Mouse (Mus musculus) embryonic facial prominence, embryonic 15.5 days (tissue): ENCODE measurements around the gene Vmn1r80. TPM values are rescaled to one million over a fixed set of nuclear protein-coding genes. Genes with fewer than 3 reads are reported as not detected.
"Not testable (repeated sequence)": the region's sequence is repeated elsewhere in the genome, so short reads cannot be mapped to it uniquely, and the experiment has no call there.

Experiments used
- ATAC-seq: fragments of 200-750 bp; cut with Nextera tagmentation; 2 replicates; pipeline ENCODE4 v1.8.0; 2017; ENCODE audit warnings: low read depth, moderate TSS enrichment; ENCODE audit not compliant: insufficient number of reproducible peaks, low FRiP score, low TSS enrichment
- H3K27ac ChIP-seq: fragments of 300-500 bp; sonication (generic); replicated peaks from 2 replicates; pipeline ENCODE4 v1.5.1; 2015; ENCODE audit warnings: mild to moderate bottlenecking, inconsistent platforms
- H3K27me3 ChIP-seq: fragments of 300-500 bp; sonication (generic); 2 replicates; pipeline ENCODE4 v1.6.1; 2015; ENCODE audit warnings: inconsistent platforms
- H3K36me3 ChIP-seq: fragments of 300-500 bp; sonication (generic); 2 replicates; pipeline ENCODE4 v1.6.1; 2015; ENCODE audit warnings: mild to moderate bottlenecking, inconsistent platforms
- H3K4me1 ChIP-seq: fragments of 300-500 bp; sonication (generic); 2 replicates; pipeline ENCODE4 v1.6.1; 2015; ENCODE audit warnings: inconsistent platforms
- H3K4me2 ChIP-seq: fragments of 300-500 bp; sonication (generic); replicated peaks from 2 replicates; pipeline ENCODE4 v1.6.1; 2015; ENCODE audit warnings: mild to moderate bottlenecking, inconsistent platforms
- H3K4me3 ChIP-seq: fragments of 300-500 bp; sonication (generic); replicated peaks from 2 replicates; pipeline ENCODE4 v1.5.1; 2015; ENCODE audit warnings: mild to moderate bottlenecking, inconsistent platforms
- H3K9ac ChIP-seq: fragments of 300-500 bp; sonication (generic); 2 replicates; pipeline ENCODE4 v1.6.1; 2015; ENCODE audit warnings: inconsistent platforms
- H3K9me3 ChIP-seq: fragments of 300-500 bp; sonication (generic); replicated peaks from 2 replicates; pipeline ENCODE4 v1.6.1; 2016; ENCODE audit warnings: inconsistent platforms
- WGBS: fragments of 180-500 bp; shearing (Covaris S2); methylation state at CpG from one replicate; pipeline ENCODE4 v1.1.7; 2015; 5-methylcytosine and 5-hydroxymethylcytosine counted together
- polyA plus RNA-seq: library from polyadenylated mRNA; unstranded; fragments of >200 nt; fragmentation: Nextera tagmentation; extraction: Ambion mirVana; gene quantifications from 2 replicates; pipeline ENCODE4 v1.2.1, GENCODE M21; 2015

Gene Vmn1r80
- not detected in 2 replicates for polyA plus RNA-seq

- no peaks in the 10 kb centered on the region for H3K27me3 ChIP-seq
- H3K27ac ChIP-seq, result no peak within 1 kb of the TSS
- H3K9me3 ChIP-seq, result no peaks in the 10 kb centered on the region
- 80% methylated on average over 1 of the region's 1 CpGs for WGBS
- H3K36me3 ChIP-seq, result no peaks in the 10 kb centered on the region
- no peak within 1 kb of the TSS for H3K4me2 ChIP-seq
- H3K9ac ChIP-seq, result no peak within 1 kb of the TSS
- H3K4me1 ChIP-seq, result no peaks in the 10 kb centered on the region
- no peak for ATAC-seq
- H3K4me3 ChIP-seq, result no peak within 1 kb of the TSS
Observed at GRCm38 (mm10) chr7:12188986-12189385, at the start of gene Vmn1r80. Gene Vmn1r80, plus strand, starts transcription at chr7:12189286.

DNA sequence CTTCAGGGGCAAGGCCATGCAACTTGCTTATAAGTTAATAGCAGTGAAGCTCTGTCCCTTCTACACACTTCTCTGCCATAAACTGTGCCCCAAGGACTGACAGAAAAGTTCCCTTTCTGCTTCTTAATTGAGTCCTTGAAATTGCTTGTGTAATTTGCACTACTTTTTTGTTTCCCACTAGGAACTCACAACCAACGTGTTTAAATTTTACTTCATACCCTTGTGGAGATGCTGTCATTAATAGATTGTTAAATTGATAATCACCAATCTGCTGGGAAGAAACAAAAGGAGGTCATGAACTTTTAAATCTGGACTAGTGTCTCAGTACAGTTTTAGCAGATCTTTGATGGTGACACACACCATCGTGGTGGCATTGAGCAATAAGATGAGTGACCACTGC is 39.1 kb upstream of the Vmn1r80 start, which contains the start of gene Vmn1r78:
Vmn1r78 (plus strand) TSS at position 301 of the 400 bp plus-strand sequence.
- no peaks in the 10 kb centered on the region for H3K4me1 ChIP-seq
- no peak within 1 kb of the TSS for H3K4me2 ChIP-seq
- WGBS, result 57% methylated on average over 2 of the region's 2 CpGs
- H3K4me3 ChIP-seq, result no peak within 1 kb of the TSS
- no peak for ATAC-seq
- no peaks in the 10 kb centered on the region for H3K27me3 ChIP-seq
- H3K9me3 ChIP-seq, result no peaks in the 10 kb centered on the region
- no peak within 1 kb of the TSS for H3K9ac ChIP-seq
- no peak within 1 kb of the TSS for H3K27ac ChIP-seq
- no peaks in the 10 kb centered on the region for H3K36me3 ChIP-seq

GRCm38 (mm10) chr7:12156463-12156862 is 32.6 kb upstream of the Vmn1r80 start:
- 70% methylated on average over 1 of the region's 1 CpGs for WGBS
- H3K27ac ChIP-seq, result not testable (repeated sequence)

DNA sequence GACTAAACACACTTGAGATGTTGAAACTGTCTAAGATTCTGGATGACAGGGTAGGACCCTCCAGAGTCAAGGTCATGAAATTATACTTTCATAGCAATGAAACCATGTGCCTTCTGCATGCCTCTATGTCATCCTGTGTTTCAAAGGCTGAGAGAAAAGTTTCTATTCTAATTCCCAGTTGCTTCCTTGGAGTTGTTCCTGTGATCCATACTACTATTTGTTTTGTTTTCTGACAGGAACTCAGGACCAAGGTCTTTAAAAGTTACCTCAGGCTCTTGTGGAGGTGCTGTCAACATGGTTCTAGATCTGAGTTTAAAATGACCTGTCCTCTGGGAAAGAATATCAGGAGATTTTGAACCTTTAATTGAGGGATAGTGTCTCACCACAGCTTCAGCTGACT is 18.1 kb upstream of the Vmn1r80 start, which contains the start of gene Vmn1r79:
Vmn1r79 (plus strand) TSS at position 301 of the 400 bp plus-strand sequence.
- not testable (repeated sequence) for H3K9ac ChIP-seq, H3K36me3 ChIP-seq, H3K4me1 ChIP-seq, H3K27ac ChIP-seq, H3K4me2 ChIP-seq, H3K9me3 ChIP-seq, ATAC-seq, H3K27me3 ChIP-seq, H3K4me3 ChIP-seq

More at GRCm38 (mm10) chr7:12156463-12156862, 32.6 kb upstream of the Vmn1r80 start:
- not testable (repeated sequence) for H3K4me3 ChIP-seq, H3K4me1 ChIP-seq, H3K9ac ChIP-seq, H3K9me3 ChIP-seq, ATAC-seq, H3K27me3 ChIP-seq, H3K4me2 ChIP-seq, H3K36me3 ChIP-seq

GRCm38 (mm10) chr7:12172926-12173325 is 16.2 kb upstream of the Vmn1r80 start:
- H3K4me2 ChIP-seq, H3K27ac ChIP-seq, ATAC-seq, H3K4me3 ChIP-seq, H3K4me1 ChIP-seq, H3K27me3 ChIP-seq, H3K9me3 ChIP-seq, H3K9ac ChIP-seq, H3K36me3 ChIP-seq: not testable (repeated sequence)
- WGBS, result 58% methylated on average over 2 of the region's 2 CpGs

DNA sequence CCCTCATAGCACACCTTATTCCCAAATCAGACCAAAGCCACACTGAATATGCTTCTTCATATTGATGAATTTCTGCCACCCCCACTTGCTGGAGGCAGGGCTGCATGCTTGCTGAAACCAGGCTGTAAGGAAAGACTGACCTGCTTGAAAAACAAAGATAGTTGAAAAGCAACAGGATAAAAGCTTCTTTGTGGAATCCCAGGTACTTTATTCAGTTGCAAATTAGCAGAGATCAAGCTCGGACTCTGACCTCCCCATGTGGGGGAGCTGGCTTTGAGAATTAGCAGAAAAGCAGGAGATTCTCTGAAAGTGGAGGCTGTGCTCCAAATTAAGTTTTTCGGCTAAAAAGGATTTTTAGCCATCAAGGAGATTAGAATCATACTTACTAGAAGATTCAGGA is 15.1 kb downstream of the Vmn1r80 start:
- 63% methylated on average over 2 of the region's 2 CpGs for WGBS

More for the DNA sequence above, 15.1 kb downstream of the Vmn1r80 start:
- Histone ChIP-seq H3K4me3 (no peak overlapping the region), H3K4me2 (no peak overlapping the region), H3K36me3 (no peaks in the 10 kb centered on the region), H3K9ac (no peak overlapping the region), H3K27ac (no peak overlapping the region), H3K4me1 (no peaks in the 10 kb centered on the region), H3K27me3 (no peaks in the 10 kb centered on the region), H3K9me3 (peaks cover 4% of the 10 kb centered on the region; the same call in 1 of the 2 replicates)
- ATAC-seq, result no peak

Other genes with a start within 250 kb of the Vmn1r80 start
- not detected in 2 replicates for gene Vmn1r77, start 152.5 kb upstream of the Vmn1r80 start, polyA plus RNA-seq
- gene Vmn1r78, start 39.0 kb upstream of the Vmn1r80 start, polyA plus RNA-seq, result 0.05 TPM in 1 of 2 replicates, not detected in the other
- not detected in 2 replicates for gene Vmn1r79, start 18.0 kb upstream of the Vmn1r80 start, polyA plus RNA-seq
- 0.01 TPM in 1 of 2 replicates, not detected in the other for gene Vmn1r81, start 79.0 kb downstream of the Vmn1r80 start, polyA plus RNA-seq
- gene Vmn1r82, start 111.1 kb downstream of the Vmn1r80 start, polyA plus RNA-seq, result not detected in 2 replicates
- 0.05 TPM in 1 of 2 replicates, not detected in the other for gene Vmn1r83, start 140.2 kb downstream of the Vmn1r80 start, polyA plus RNA-seq
- gene Vmn1r84, start 180.0 kb downstream of the Vmn1r80 start, polyA plus RNA-seq, result 0.07 TPM in 1 of 2 replicates, not detected in the other
- gene Zfp551, start 233.5 kb downstream of the Vmn1r80 start, polyA plus RNA-seq, result 5.1 and 5.2 TPM in 2 replicates